Mouse (Mus musculus) testis, adult 2 months (tissue): ENCODE measurements at regions not wholly inside any gene's neighbourhood (a gene's known extent, or its start where the extent isn't known, plus 50 kb on each side); places are given as distances from the start of the nearest gene placed in this dataset.

Experiments used
- H3K27ac ChIP-seq: fragments of 200-500 bp; 2 replicates; pipeline ENCODE4 v1.5.1; 2012; ENCODE audit warnings: low read depth, low read length; ENCODE audit not compliant: control insufficient read depth, insufficient read depth
- H3K27me3 ChIP-seq: fragments of 200-500 bp; 2 replicates; pipeline ENCODE4 v1.6.1; 2012; ENCODE audit warnings: mild to moderate bottlenecking, low read length, moderate library complexity; ENCODE audit not compliant: control insufficient read depth, insufficient read depth
- H3K36me3 ChIP-seq: fragments of 200-500 bp; 2 replicates; pipeline ENCODE4 v1.6.1; 2012; ENCODE audit warnings: mild to moderate bottlenecking, low read length; ENCODE audit not compliant: control insufficient read depth, insufficient read depth
- H3K4me1 ChIP-seq: fragments of 200-500 bp; 2 replicates; pipeline ENCODE4 v1.6.1; 2012; ENCODE audit warnings: low read length; ENCODE audit not compliant: control insufficient read depth, insufficient read depth
- H3K4me3 ChIP-seq: fragments of 200-500 bp; 2 replicates; pipeline ENCODE4 v1.5.1; 2012; ENCODE audit warnings: low read depth, mild to moderate bottlenecking, low read length, moderate library complexity, mixed read lengths; ENCODE audit not compliant: control insufficient read depth
- CTCF ChIP-seq: fragments of 200-500 bp; IDR thresholded peaks from 2 replicates; pipeline ENCODE4 v1.5.1; 2012; ENCODE audit warnings: low read depth, mild to moderate bottlenecking, inconsistent platforms, low read length, moderate library complexity; ENCODE audit not compliant: control insufficient read depth, insufficient read depth, insufficient replicate concordance
- POLR2A ChIP-seq: fragments of 200-500 bp; IDR thresholded peaks from 2 replicates; pipeline ENCODE4 v1.6.1; 2012; ENCODE audit warnings: low read depth, mild to moderate bottlenecking, inconsistent platforms, low read length, moderate library complexity; ENCODE audit not compliant: control insufficient read depth

DNA sequence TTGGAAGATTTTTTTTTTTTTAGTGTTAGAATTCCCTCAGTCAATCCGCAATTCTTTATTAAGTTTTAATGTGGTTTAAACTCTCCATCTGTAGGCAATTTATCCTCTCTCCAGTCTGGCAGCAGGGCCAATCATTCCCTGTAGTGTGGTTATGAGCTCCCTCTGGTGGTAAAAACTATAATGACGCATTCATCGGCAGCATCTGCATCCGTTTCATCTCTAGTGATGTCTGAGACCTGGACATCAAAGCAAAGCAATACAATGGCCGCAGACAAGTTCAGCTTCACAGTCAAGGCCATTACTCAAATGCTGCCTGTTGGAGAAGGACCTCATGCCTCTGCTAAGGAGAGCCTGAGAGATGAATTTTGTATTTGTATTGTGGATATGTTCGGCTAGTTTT is 1721.7 kb upstream of the Impad1 start:
- no peak for TF ChIP-seq POLR2A
- no peak for TF ChIP-seq CTCF
- Histone ChIP-seq H3K27me3 (no peaks in the 10 kb centered on the region), H3K4me1 (peaks cover 2% of the 10 kb centered on the region; the same call in 1 of the 2 replicates), H3K4me3 (no peak overlapping the region), H3K27ac (no peak overlapping the region), H3K36me3 (no peaks in the 10 kb centered on the region)

DNA sequence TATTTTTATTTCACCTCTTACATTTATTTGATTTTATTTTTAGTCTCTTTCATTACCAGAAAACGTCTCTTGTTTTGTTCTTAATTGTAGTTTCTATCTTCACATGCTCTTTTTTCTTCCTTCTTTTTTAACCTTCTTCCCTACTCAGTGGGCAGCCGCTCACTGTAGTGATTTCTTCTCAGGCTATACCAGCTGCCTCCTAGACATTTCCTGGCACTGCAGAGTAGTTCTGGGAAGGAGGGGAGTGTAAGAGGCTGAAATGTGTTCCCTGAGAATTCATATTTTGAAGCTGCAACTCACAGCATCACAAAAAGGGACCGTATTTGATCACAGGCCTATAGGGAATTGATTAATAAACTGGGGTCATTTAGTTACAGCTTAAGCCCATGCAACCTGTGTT is 1720.5 kb upstream of the Impad1 start:
- TF ChIP-seq POLR2A, result no peak
- no peak for TF ChIP-seq CTCF
- no peaks in the 10 kb centered on the region for H3K27me3 ChIP-seq
- H3K36me3 ChIP-seq, result no peaks in the 10 kb centered on the region
- no peak overlapping the region for H3K27ac ChIP-seq
- H3K4me1 ChIP-seq, result peaks cover 2% of the 10 kb centered on the region; the same call in 1 of the 2 replicates
- no peak overlapping the region for H3K4me3 ChIP-seq

DNA sequence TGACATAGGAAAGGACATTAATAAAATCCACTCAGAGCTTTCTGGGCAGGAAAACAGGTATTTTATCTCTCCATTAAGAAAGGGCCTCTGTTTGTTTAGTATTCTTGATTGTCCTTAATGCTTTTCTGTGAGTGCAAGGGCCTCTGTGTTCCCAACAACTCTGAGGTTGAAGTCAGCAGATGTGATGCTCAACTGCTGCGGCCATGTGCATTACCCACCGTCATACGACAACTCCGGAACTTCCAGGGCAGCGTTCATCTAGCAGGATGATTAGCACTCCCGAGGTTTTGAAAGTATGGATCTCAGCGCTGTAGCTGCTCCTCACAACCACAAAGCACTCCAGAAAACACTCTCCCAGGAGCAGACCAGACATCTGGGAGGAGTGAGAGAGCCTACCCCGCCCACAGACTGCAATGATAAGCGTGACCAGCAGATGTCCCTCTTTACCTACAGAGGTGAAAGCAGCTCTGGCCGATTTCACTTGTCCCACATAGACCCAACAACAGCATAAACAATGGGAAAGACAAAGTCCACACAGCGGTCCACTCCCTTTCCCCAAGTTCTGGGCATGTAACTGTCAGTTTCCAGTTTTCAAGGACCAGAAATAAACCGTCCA is 1719.7 kb upstream of the Impad1 start:
- H3K4me3 ChIP-seq, result peak overlapping the region; percentile 39; the same call in 1 of the 2 replicates
- peaks cover 2% of the 10 kb centered on the region; the same call in 1 of the 2 replicates for H3K4me1 ChIP-seq
- H3K27me3 ChIP-seq, result no peaks in the 10 kb centered on the region
- no peak overlapping the region for H3K27ac ChIP-seq
- H3K36me3 ChIP-seq, result no peaks in the 10 kb centered on the region
- TF ChIP-seq CTCF (peak; percentile 75; the same call in 1 of the 2 replicates), POLR2A (no peak)

DNA sequence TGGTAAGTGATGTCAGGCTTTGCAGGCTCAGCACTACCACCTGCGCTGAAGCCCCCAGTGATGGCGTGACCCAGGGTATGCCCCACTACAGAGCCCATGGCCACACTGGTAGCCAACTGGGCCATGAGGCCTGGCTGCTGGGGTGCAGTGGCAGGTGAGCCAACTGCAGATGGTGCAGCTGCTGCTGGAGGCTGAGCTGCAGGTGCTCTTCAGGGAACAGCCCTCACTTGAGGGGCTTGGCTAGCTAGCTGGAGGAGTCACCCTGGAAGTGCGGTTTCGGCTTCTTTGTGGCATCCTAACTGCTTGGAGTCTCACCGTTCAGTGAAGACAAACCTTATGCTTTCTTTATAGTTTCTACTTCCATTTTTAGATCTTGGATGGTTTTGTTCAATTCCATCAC is 1714.9 kb upstream of the Impad1 start:
- TF ChIP-seq CTCF (no peak), POLR2A (no peak)
- H3K27ac ChIP-seq, result no peak overlapping the region
- no peaks in the 10 kb centered on the region for H3K27me3 ChIP-seq
- H3K4me1 ChIP-seq, result peaks cover 1% of the 10 kb centered on the region; the same call in 1 of the 2 replicates
- no peaks in the 10 kb centered on the region for H3K36me3 ChIP-seq
- H3K4me3 ChIP-seq, result no peak overlapping the region
